ENCODE assay signal across 8 mouse cellular contexts in genomic region chr8:110177359-110178155, GRCm38 (mm10). TPM values are rescaled to one million over a fixed set of nuclear protein-coding genes. Genes with fewer than 3 reads are reported as not detected.
A peak's percentile ranks its signal among the peaks of the same experiment; 100 is the strongest.
DNase-seq lines count a peak whose midpoint lies in the region; ATAC-seq lines count a peak whose summit lies in the region.

No protein-coding gene starts in this region.

- peaks cover 8% of the 10 kb centered on the region; the same call in 1 of the 2 replicates for H3K27me3 ChIP-seq in forebrain, embryonic 10.5 days (ENCODE audit: poor library complexity, severe bottlenecking)
- no peaks in the 10 kb centered on the region for H3K27me3 ChIP-seq in forebrain, embryonic 11.5 days (ENCODE audit: control insufficient read depth, insufficient read depth, low read length)
- H3K27me3 ChIP-seq in neural tube, embryonic 12.5 days (replicated peaks) = no peaks in the 10 kb centered on the region
- H3K27me3 ChIP-seq in hindbrain, embryonic 14.5 days (ENCODE audit: control insufficient read depth, insufficient read depth, low read length) = no peaks in the 10 kb centered on the region
- no peaks in the 10 kb centered on the region for H3K27me3 ChIP-seq in neural tube, embryonic 13.5 days

- H3K4me2 ChIP-seq in forebrain, embryonic 11.5 days (ENCODE audit: low read depth, low read length, severe bottlenecking) = no peak overlapping the region
- H3K4me2 ChIP-seq in neural tube, embryonic 12.5 days (replicated peaks) = peak overlapping the region; percentile 20; the same call in 1 of the 2 replicates
- peak overlapping the region; percentile 10 for H3K4me2 ChIP-seq in hindbrain, embryonic 14.5 days (replicated peaks)
- peak overlapping the region; percentile 13; the same call in 1 of the 2 replicates for H3K4me2 ChIP-seq in neural tube, embryonic 13.5 days

- no peak for DNase-seq in forebrain, embryonic 10.5 days (ENCODE audit: extremely low spot score, low spot score)
- DNase-seq in forebrain, embryonic 11.5 days (ENCODE audit: low spot score) = no peak
- DNase-seq in neural tube, embryonic 10.5 days (ENCODE audit: extremely low spot score, low spot score) = no peak
- peak; percentile 52 for DNase-seq in hindbrain, embryonic 14.5 days (ENCODE audit: low spot score)
- DNase-seq in embryo, embryonic 9.5 days (ENCODE audit: extremely low spot score) = no peak

- 41% methylated on average over 22 of the region's 22 CpGs for WGBS in forebrain, embryonic 10.5 days
- WGBS in forebrain, embryonic 11.5 days = 40% methylated on average over 18 of the region's 22 CpGs
- WGBS in neural tube, embryonic 12.5 days = 35% methylated on average over 22 of the region's 22 CpGs
- 21% methylated on average over 22 of the region's 22 CpGs for WGBS in hindbrain, embryonic 14.5 days
- WGBS in neural tube, embryonic 13.5 days = 30% methylated on average over 22 of the region's 22 CpGs

- H3K9me3 ChIP-seq in forebrain, embryonic 10.5 days = no peaks in the 10 kb centered on the region
- H3K9me3 ChIP-seq in forebrain, embryonic 11.5 days (ENCODE audit: control insufficient read depth, low read length) = no peaks in the 10 kb centered on the region
- no peaks in the 10 kb centered on the region for H3K9me3 ChIP-seq in neural tube, embryonic 12.5 days
- no peaks in the 10 kb centered on the region for H3K9me3 ChIP-seq in hindbrain, embryonic 14.5 days (ENCODE audit: control insufficient read depth, low read length)
- H3K9me3 ChIP-seq in neural tube, embryonic 13.5 days = no peaks in the 10 kb centered on the region

- H3K36me3 ChIP-seq in forebrain, embryonic 10.5 days (replicated peaks) = no peaks in the 10 kb centered on the region
- H3K36me3 ChIP-seq in forebrain, embryonic 11.5 days (ENCODE audit: control insufficient read depth, insufficient read depth, low read length) = no peaks in the 10 kb centered on the region
- H3K36me3 ChIP-seq in neural tube, embryonic 12.5 days = no peaks in the 10 kb centered on the region
- no peaks in the 10 kb centered on the region for H3K36me3 ChIP-seq in hindbrain, embryonic 14.5 days (replicated peaks; ENCODE audit: control insufficient read depth, insufficient read depth)
- no peaks in the 10 kb centered on the region for H3K36me3 ChIP-seq in neural tube, embryonic 13.5 days

- peaks cover 16% of the 10 kb centered on the region for H3K4me1 ChIP-seq in forebrain, embryonic 10.5 days
- H3K4me1 ChIP-seq in forebrain, embryonic 11.5 days (replicated peaks; ENCODE audit: control insufficient read depth, insufficient read depth, low read length) = peaks cover 4% of the 10 kb centered on the region; the same call in 1 of the 2 replicates
- H3K4me1 ChIP-seq in neural tube, embryonic 12.5 days = peaks cover 6% of the 10 kb centered on the region
- peaks cover 7% of the 10 kb centered on the region for H3K4me1 ChIP-seq in hindbrain, embryonic 14.5 days (replicated peaks; ENCODE audit: control insufficient read depth, insufficient read depth, low read length)
- H3K4me1 ChIP-seq in neural tube, embryonic 13.5 days (replicated peaks) = peaks cover 9% of the 10 kb centered on the region

- no peak overlapping the region for H3K4me3 ChIP-seq in forebrain, embryonic 10.5 days
- no peak overlapping the region for H3K4me3 ChIP-seq in forebrain, embryonic 11.5 days (ENCODE audit: low read depth, low read length)
- no peak overlapping the region for H3K4me3 ChIP-seq in neural tube, embryonic 12.5 days
- no peak overlapping the region for H3K4me3 ChIP-seq in hindbrain, embryonic 14.5 days (replicated peaks; ENCODE audit: low read length)
- H3K4me3 ChIP-seq in neural tube, embryonic 13.5 days = no peak overlapping the region

- peak overlapping the region; percentile 27; the same call in 1 of the 2 replicates for H3K27ac ChIP-seq in forebrain, embryonic 10.5 days
- H3K27ac ChIP-seq in forebrain, embryonic 11.5 days (ENCODE audit: low read depth, low read length) = no peak overlapping the region
- no peak overlapping the region for H3K27ac ChIP-seq in neural tube, embryonic 12.5 days
- H3K27ac ChIP-seq in hindbrain, embryonic 14.5 days = no peak overlapping the region
- 0 out of 2 replicates have a peak overlapping the region, but pooled peaks have one; percentile 15 for H3K27ac ChIP-seq in neural tube, embryonic 13.5 days (replicated peaks)

- ATAC-seq in forebrain, embryonic 11.5 days (replicated peaks; ENCODE audit: low FRiP score) = no peak
- peak; percentile 41; the same call in 1 of the 2 replicates for ATAC-seq in neural tube, embryonic 12.5 days (ENCODE audit: low FRiP score, low read depth)
- peak; percentile 66 for ATAC-seq in hindbrain, embryonic 14.5 days (ENCODE audit: low FRiP score)
- ATAC-seq in neural tube, embryonic 13.5 days (ENCODE audit: low read depth) = peak; percentile 58
- no peak for ATAC-seq in inflammation-experienced regulatory T-cells, adult 6 months

- H3K9ac ChIP-seq in forebrain, embryonic 11.5 days (ENCODE audit: low read length) = no peak overlapping the region
- H3K9ac ChIP-seq in neural tube, embryonic 12.5 days = no peak overlapping the region
- no peak overlapping the region for H3K9ac ChIP-seq in hindbrain, embryonic 14.5 days
- no peak overlapping the region for H3K9ac ChIP-seq in neural tube, embryonic 13.5 days

RNA-seq across cellular contexts. Expression of gene Calb2, which starts 9.5 kb away (rescaled TPM):
- polyA plus RNA-seq in forebrain, embryonic 10.5 days (2016; fragmentation: Nextera tagmentation; extraction: Ambion mirVana) = 8.7 and 12.7 TPM in 2 replicates
- polyA plus RNA-seq in forebrain, embryonic 11.5 days (2014; fragmentation: Nextera tagmentation; extraction: Ambion mirVana) = 29.0 and 29.4 TPM in 2 replicates
- polyA plus RNA-seq in neural tube, embryonic 12.5 days (2016; fragmentation: Nextera tagmentation; extraction: Ambion mirVana) = 5.3 and 7.7 TPM in 2 replicates
- polyA plus RNA-seq in hindbrain, embryonic 14.5 days (2014; fragmentation: Nextera tagmentation; extraction: Ambion mirVana) = 78.4 and 102 TPM in 2 replicates
- 16.9 and 22.0 TPM in 2 replicates for polyA plus RNA-seq in neural tube, embryonic 13.5 days (2015; fragmentation: Nextera tagmentation; extraction: Ambion mirVana)
- polyA plus RNA-seq in inflammation-experienced regulatory T-cells, adult 6 months (2017; shearing (Covaris generic)) = not detected

RNA-seq across cellular contexts. Expression of gene Cmtr2, which starts 37.9 kb away (rescaled TPM):
- 11.2 and 11.9 TPM in 2 replicates for polyA plus RNA-seq in forebrain, embryonic 10.5 days (2016; fragmentation: Nextera tagmentation; extraction: Ambion mirVana)
- 10.4 and 12.1 TPM in 2 replicates for polyA plus RNA-seq in forebrain, embryonic 11.5 days (2014; fragmentation: Nextera tagmentation; extraction: Ambion mirVana)
- 10.8 and 12.2 TPM in 2 replicates for polyA plus RNA-seq in neural tube, embryonic 12.5 days (2016; fragmentation: Nextera tagmentation; extraction: Ambion mirVana)
- 10.8 and 12.3 TPM in 2 replicates for polyA plus RNA-seq in hindbrain, embryonic 14.5 days (2014; fragmentation: Nextera tagmentation; extraction: Ambion mirVana)
- polyA plus RNA-seq in neural tube, embryonic 13.5 days (2015; fragmentation: Nextera tagmentation; extraction: Ambion mirVana) = 10.1 and 11.3 TPM in 2 replicates
- polyA plus RNA-seq in inflammation-experienced regulatory T-cells, adult 6 months (2017; shearing (Covaris generic)) = 1 to 10 TPM; 5.8 to 9.5 (median 6.9) TPM

Comparison
In these comparisons a context has a peak if more than half of its experiments do, and no peak if none do; other contexts are left out.
1. H3K27ac ChIP-seq: peak in forebrain, embryonic 10.5 days (single experiment) and neural tube, embryonic 13.5 days (single experiment); none in forebrain, embryonic 11.5 days (single experiment), neural tube, embryonic 12.5 days (single experiment) and hindbrain, embryonic 14.5 days (single experiment).
2. ATAC-seq: peak in neural tube, embryonic 12.5 days (single experiment), hindbrain, embryonic 14.5 days (single experiment) and neural tube, embryonic 13.5 days (single experiment); none in forebrain, embryonic 11.5 days (single experiment) and inflammation-experienced regulatory T-cells, adult 6 months (single experiment).